Comparison of ENCODE assay signal across 23 mouse cellular contexts in genomic region chr9:63809901-63810587, GRCm38 (mm10). TPM values are rescaled to one million over a fixed set of nuclear protein-coding genes. Genes with fewer than 3 reads are reported as not detected.
DNase-seq lines count a peak whose midpoint lies in the region; ATAC-seq and TF ChIP-seq lines count a peak whose summit lies in the region.
"Had no signal": no experiment of that assay in that cellular context is flagged by ENCODE, and none has a peak within 500 bp of the region (broad histone marks: within the 10 kb centered on the region; RNA-seq: fewer than 3 reads in every experiment).

No protein-coding gene starts in this region.

- H3K79me2 ChIP-seq in myocyte (ENCODE audit: control insufficient read depth, insufficient read depth): no peaks in the 10 kb centered on the region

- H3K27me3 ChIP-seq in hindbrain, embryonic 11.5 days (ENCODE audit: control insufficient read depth, insufficient read depth, low read length): no peaks in the 10 kb centered on the region
- no peaks in the 10 kb centered on the region for H3K27me3 ChIP-seq in hindbrain, postnatal 0 days (ENCODE audit: insufficient read depth, low read length)
- no peaks in the 10 kb centered on the region for H3K27me3 ChIP-seq in midbrain, embryonic 10.5 days (ENCODE audit: low read depth, poor library complexity, severe bottlenecking)
- H3K27me3 ChIP-seq in midbrain, embryonic 15.5 days (replicated peaks): no peaks in the 10 kb centered on the region
- H3K27me3 ChIP-seq in myocyte (ENCODE audit: control insufficient read depth, insufficient read depth, insufficient read length): no peaks in the 10 kb centered on the region
- H3K27me3 ChIP-seq: embryonic facial prominence, embryonic 12.5 days; forebrain, embryonic 15.5 days; hindbrain, embryonic 12.5 days; intestine, embryonic 15.5 days; limb, embryonic 13.5 days; stomach, embryonic 15.5 days had no signal

- DNase-seq in adrenal gland, adult 2 months: peak; percentile 80
- DNase-seq in adrenal gland, postnatal 10 days: no peak
- no peak for DNase-seq in hindbrain, embryonic 11.5 days (ENCODE audit: low spot score)
- no peak for DNase-seq in hindbrain, postnatal 0 days (ENCODE audit: low spot score)
- DNase-seq in midbrain, embryonic 10.5 days (ENCODE audit: low spot score): no peak
- no peak for DNase-seq in urinary bladder, postnatal 10 days (ENCODE audit: low spot score)
- DNase-seq: cerebellum, adult 18-20 months; cerebellum, postnatal 25 days; gastrocnemius, postnatal 25 days; kidney, adult 9 months; right cerebral cortex, postnatal 14 days; thymus, adult 18-20 months; thymus, postnatal 4 days had no signal

- no peak overlapping the region for H3K27ac ChIP-seq in hindbrain, embryonic 11.5 days (ENCODE audit: low read depth, low read length)
- no peak overlapping the region for H3K27ac ChIP-seq in hindbrain, postnatal 0 days
- H3K27ac ChIP-seq in midbrain, embryonic 10.5 days (replicated peaks): peak overlapping the region; percentile 10; the same call in 1 of the 2 replicates
- no peak overlapping the region for H3K27ac ChIP-seq in midbrain, embryonic 15.5 days
- H3K27ac ChIP-seq: embryonic facial prominence, embryonic 12.5 days; forebrain, embryonic 15.5 days; hindbrain, embryonic 12.5 days; intestine, embryonic 15.5 days; limb, embryonic 13.5 days; liver, embryonic 14.5 days; stomach, embryonic 15.5 days had no signal

- H3K9me3 ChIP-seq in hindbrain, embryonic 11.5 days (ENCODE audit: control insufficient read depth, low read length): no peaks in the 10 kb centered on the region
- no peaks in the 10 kb centered on the region for H3K9me3 ChIP-seq in hindbrain, postnatal 0 days (ENCODE audit: low read length)
- H3K9me3 ChIP-seq in midbrain, embryonic 10.5 days (replicated peaks): no peaks in the 10 kb centered on the region
- H3K9me3 ChIP-seq in midbrain, embryonic 15.5 days: no peaks in the 10 kb centered on the region
- H3K9me3 ChIP-seq: embryonic facial prominence, embryonic 12.5 days; forebrain, embryonic 15.5 days; G1E; hindbrain, embryonic 12.5 days; intestine, embryonic 15.5 days; limb, embryonic 13.5 days; stomach, embryonic 15.5 days had no signal

- no peak for TF ChIP-seq POLR2A in myocyte (IDR thresholded peaks at IDR 0.05; ENCODE audit: insufficient read length, low read depth)

- no peaks in the 10 kb centered on the region for H3K36me3 ChIP-seq in hindbrain, embryonic 11.5 days (ENCODE audit: control insufficient read depth, insufficient read depth, low read length)
- H3K36me3 ChIP-seq in hindbrain, postnatal 0 days (ENCODE audit: insufficient read depth, low read length): no peaks in the 10 kb centered on the region
- H3K36me3 ChIP-seq in midbrain, embryonic 10.5 days: no peaks in the 10 kb centered on the region
- H3K36me3 ChIP-seq in midbrain, embryonic 15.5 days (replicated peaks): no peaks in the 10 kb centered on the region
- H3K36me3 ChIP-seq in myocyte (ENCODE audit: control insufficient read depth, insufficient read depth): no peaks in the 10 kb centered on the region
- H3K36me3 ChIP-seq: embryonic facial prominence, embryonic 12.5 days; forebrain, embryonic 15.5 days; G1E; hindbrain, embryonic 12.5 days; intestine, embryonic 15.5 days; limb, embryonic 13.5 days; stomach, embryonic 15.5 days had no signal

- H3K4me1 ChIP-seq in hindbrain, embryonic 11.5 days (replicated peaks; ENCODE audit: control insufficient read depth, insufficient read depth, low read length): 0 out of 2 replicates have a peak, but pooled peaks cover 2% of the 10 kb centered on the region
- H3K4me1 ChIP-seq in hindbrain, postnatal 0 days (ENCODE audit: insufficient read depth, low read length): no peaks in the 10 kb centered on the region
- H3K4me1 ChIP-seq in midbrain, embryonic 10.5 days: peaks cover 39% of the 10 kb centered on the region
- H3K4me1 ChIP-seq in midbrain, embryonic 15.5 days: peaks cover 8% of the 10 kb centered on the region; the same call in 1 of the 2 replicates
- H3K4me1 ChIP-seq: embryonic facial prominence, embryonic 12.5 days; forebrain, embryonic 15.5 days; intestine, embryonic 15.5 days; stomach, embryonic 15.5 days had no signal

- ATAC-seq in hindbrain, embryonic 11.5 days (ENCODE audit: low FRiP score): no peak
- ATAC-seq in hindbrain, postnatal 0 days: no peak
- ATAC-seq in midbrain, embryonic 15.5 days (replicated peaks): no peak
- ATAC-seq: forebrain, embryonic 15.5 days; intestine, embryonic 15.5 days had no signal

- WGBS in hindbrain, embryonic 11.5 days: 39% methylated on average over 3 of the region's 3 CpGs
- WGBS in hindbrain, postnatal 0 days: 46% methylated on average over 3 of the region's 3 CpGs
- 52% methylated on average over 3 of the region's 3 CpGs for WGBS in midbrain, embryonic 10.5 days
- 46% methylated on average over 3 of the region's 3 CpGs for WGBS in midbrain, embryonic 15.5 days

- no peak for TF ChIP-seq CTCF in hindbrain, postnatal 0 days (IDR thresholded peaks at IDR 0.05; ENCODE audit: low read depth)

- H3K4me2 ChIP-seq in hindbrain, embryonic 11.5 days (replicated peaks; ENCODE audit: low read depth, low read length): no peak overlapping the region
- H3K4me2 ChIP-seq in hindbrain, postnatal 0 days (ENCODE audit: low read depth, low read length): no peak overlapping the region
- no peak overlapping the region for H3K4me2 ChIP-seq in midbrain, embryonic 15.5 days
- no peak overlapping the region for H3K4me2 ChIP-seq in myocyte (ENCODE audit: low read depth)
- H3K4me2 ChIP-seq: embryonic facial prominence, embryonic 12.5 days; forebrain, embryonic 15.5 days; hindbrain, embryonic 12.5 days; intestine, embryonic 15.5 days; limb, embryonic 13.5 days; stomach, embryonic 15.5 days had no signal

- H3K9ac ChIP-seq in hindbrain, embryonic 11.5 days (ENCODE audit: low read depth, low read length): 0 out of 2 replicates have a peak overlapping the region, but pooled peaks have one; percentile 8
- H3K9ac ChIP-seq in hindbrain, postnatal 0 days (replicated peaks; ENCODE audit: low read length): no peak overlapping the region
- no peak overlapping the region for H3K9ac ChIP-seq in midbrain, embryonic 15.5 days
- H3K9ac ChIP-seq: embryonic facial prominence, embryonic 12.5 days; forebrain, embryonic 15.5 days; hindbrain, embryonic 12.5 days; intestine, embryonic 15.5 days; limb, embryonic 13.5 days; liver, embryonic 14.5 days; stomach, embryonic 15.5 days had no signal

- no peak overlapping the region for H3ac ChIP-seq in myocyte (ENCODE audit: control insufficient read depth, insufficient read length)

- H3K4me3 ChIP-seq in hindbrain, embryonic 11.5 days (ENCODE audit: low read depth, low read length): no peak overlapping the region
- H3K4me3 ChIP-seq in hindbrain, postnatal 0 days (ENCODE audit: low read length): no peak overlapping the region
- no peak overlapping the region for H3K4me3 ChIP-seq in midbrain, embryonic 10.5 days
- no peak overlapping the region for H3K4me3 ChIP-seq in midbrain, embryonic 15.5 days
- H3K4me3 ChIP-seq in myocyte: no peak overlapping the region
- H3K4me3 ChIP-seq: embryonic facial prominence, embryonic 12.5 days; forebrain, embryonic 15.5 days; hindbrain, embryonic 12.5 days; intestine, embryonic 15.5 days; limb, embryonic 13.5 days; stomach, embryonic 15.5 days had no signal

TF ChIP-seq in myocyte, 11 proteins besides CTCF, POLR2A, EP300 and RAD21:
- TF ChIP-seq E2F4 (IDR thresholded peaks at IDR 0.05; ENCODE audit: insufficient read depth) (no peak), MYOD1 (IDR thresholded peaks at IDR 0.05; ENCODE audit: control insufficient read depth in 1 of 3, insufficient read length in 2 of 3, low read depth in 2 of 3) (no peak), REST (IDR thresholded peaks at IDR 0.05; ENCODE audit: insufficient read depth, insufficient read length) (no peak), TCF12 (IDR thresholded peaks at IDR 0.05; ENCODE audit: insufficient read depth, poor library complexity, severe bottlenecking) (no peak), TCF3 (IDR thresholded peaks at IDR 0.05; ENCODE audit: insufficient read length, low read depth) (no peak), POLR2AphosphoS2 (IDR thresholded peaks at IDR 0.05; ENCODE audit: insufficient read length, low read depth) (no peak), CEBPB (IDR thresholded peaks at IDR 0.05; ENCODE audit: insufficient read depth, poor library complexity, severe bottlenecking) (0 out of 2 replicates have a peak, but pooled peaks have one; percentile 15)

RNA-seq across cellular contexts. Expression of gene Smad3, which starts 52.2 kb away (rescaled TPM):
- 10 to 100 TPM; 30.4 to 33.7 TPM for total RNA-seq in adrenal gland, adult 2 months (2021)
- 29.5 and 41.9 TPM in 2 replicates for polyA plus RNA-seq in adrenal gland, adult 2 months (2012; rRNA removed)
- 10 to 100 TPM; 24.4 to 31.8 TPM for total RNA-seq in adrenal gland, postnatal 10 days (2021)
- 13.9 and 16.0 TPM in 2 replicates for polyA plus RNA-seq in hindbrain, embryonic 11.5 days (2014; fragmentation: Nextera tagmentation; extraction: Ambion mirVana)
- 26.5 and 34.0 TPM in 2 replicates for total RNA-seq in hindbrain, postnatal 0 days (2014; rRNA removed)
- polyA plus RNA-seq in hindbrain, postnatal 0 days (2015; fragmentation: Nextera tagmentation; extraction: Ambion mirVana): 7.2 and 7.5 TPM in 2 replicates
- 21.7 and 22.5 TPM in 2 replicates for polyA plus RNA-seq in midbrain, embryonic 10.5 days (2016; fragmentation: Nextera tagmentation; extraction: Ambion mirVana)
- 7.2 and 9.1 TPM in 2 replicates for polyA plus RNA-seq in midbrain, embryonic 15.5 days (2015; fragmentation: Nextera tagmentation; extraction: Ambion mirVana)
- polyA plus RNA-seq in myocyte (2012; fragmentation: generic; extraction: Trizol): 25.5 TPM
